Mouse (Mus musculus) adrenal gland, postnatal 25 days (tissue): Measurements from ENCODE around the gene Zcchc10. TPM values are rescaled to one million over a fixed set of nuclear protein-coding genes. Genes with fewer than 3 reads are reported as not detected.
A peak's percentile ranks its signal among the peaks of the same experiment; 100 is the strongest.
"Not testable (repeated sequence)": the region's sequence is repeated elsewhere in the genome, so short reads cannot be mapped to it uniquely, and the experiment has no call there.

Experiments used
- DNase-seq: peaks from one replicate; pipeline ENCODE4 v3.0.0; 2021; ENCODE audit warnings: mixed read lengths
- total RNA-seq: library from RNA; stranded (reverse); gene quantifications from 2 replicates; pipeline ENCODE4 v1.2.3, GENCODE M21; 2021

The Zcchc10 gene
- total RNA-seq, 1 experiment from 2014 or later: 12.7 TPM

DNA sequence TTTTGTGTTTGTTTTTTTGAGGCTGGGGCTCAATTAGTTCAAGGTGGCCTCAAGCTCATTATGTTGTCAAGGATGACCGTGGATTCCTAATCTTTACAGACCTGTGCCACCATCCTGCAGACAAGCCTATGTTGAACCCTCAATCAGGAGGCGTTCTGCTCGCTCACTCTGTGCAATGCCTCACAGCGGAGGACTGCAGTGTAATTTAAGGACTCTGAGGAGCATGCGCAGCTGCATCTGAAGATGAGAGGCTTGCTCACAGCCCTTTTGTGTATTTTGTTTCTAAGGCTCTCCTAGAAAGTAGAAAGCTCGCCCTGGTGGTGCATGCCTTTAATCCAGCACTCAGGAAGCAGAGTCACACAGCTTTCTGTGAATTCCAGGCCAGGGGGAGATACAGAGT is 7.5 kb upstream of the Zcchc10 start:
- DNase-seq: no peak

DNA sequence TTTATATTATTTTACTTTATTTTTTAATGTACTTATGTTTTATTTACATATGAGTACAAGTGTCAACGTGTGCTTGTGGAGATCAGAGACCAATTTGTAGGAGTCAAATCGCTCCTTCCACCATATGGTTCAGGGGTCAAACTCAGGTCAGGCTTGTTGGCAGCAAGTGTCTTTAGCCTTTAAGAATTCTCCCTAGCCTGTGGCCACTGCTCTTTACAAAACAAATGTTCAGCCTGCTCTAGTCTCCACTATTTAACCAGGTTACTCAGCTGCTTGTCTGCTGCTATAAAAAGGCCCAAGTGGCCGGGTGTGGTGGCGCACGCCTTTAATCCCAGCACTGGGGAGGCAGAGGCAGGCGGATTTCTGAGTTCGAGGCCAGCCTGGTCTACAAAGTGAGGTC is 6.4 kb upstream of the Zcchc10 start:
- DNase-seq: no peak

DNA sequence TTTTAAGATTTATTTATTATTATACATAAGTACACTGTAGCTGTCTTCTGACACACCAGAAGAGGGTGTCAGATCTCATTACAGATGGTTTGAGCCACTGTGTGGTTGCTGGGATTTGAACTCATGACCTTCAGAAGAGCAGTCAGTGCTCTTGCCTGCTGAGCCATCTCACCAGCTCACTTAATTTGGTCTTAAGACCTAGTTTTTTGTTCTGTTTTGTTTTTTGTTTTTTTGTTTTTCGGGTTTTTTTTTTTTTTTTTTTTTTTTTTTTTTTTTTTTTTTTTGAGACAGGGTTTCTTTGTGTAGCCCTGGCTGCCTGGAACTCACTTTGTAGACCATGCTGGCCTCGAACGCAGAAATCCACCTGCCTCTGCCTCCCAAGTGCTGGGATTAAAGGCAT is 5.9 kb upstream of the Zcchc10 start:
- DNase-seq: not testable (repeated sequence)

DNA sequence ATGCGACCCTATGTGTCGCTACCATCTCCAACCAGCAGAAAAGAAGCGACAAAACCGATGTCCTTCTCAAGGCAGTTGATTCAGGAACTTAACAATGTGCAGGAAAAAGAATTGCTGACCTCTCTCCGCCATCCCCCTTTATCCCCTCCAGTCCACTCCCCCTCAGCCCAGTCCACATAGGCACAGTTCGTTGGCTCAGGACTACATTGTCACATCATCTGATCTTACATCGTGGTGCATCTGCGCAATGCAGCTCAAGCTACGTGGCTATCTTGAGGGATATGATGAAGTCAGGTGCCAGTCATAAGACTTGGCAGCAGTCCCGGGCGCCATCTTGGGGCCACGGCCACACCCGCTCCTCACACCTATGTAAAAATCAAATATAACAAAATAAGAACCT is 4.6 kb upstream of the Zcchc10 start:
- DNase-seq: not testable (repeated sequence)

DNA sequence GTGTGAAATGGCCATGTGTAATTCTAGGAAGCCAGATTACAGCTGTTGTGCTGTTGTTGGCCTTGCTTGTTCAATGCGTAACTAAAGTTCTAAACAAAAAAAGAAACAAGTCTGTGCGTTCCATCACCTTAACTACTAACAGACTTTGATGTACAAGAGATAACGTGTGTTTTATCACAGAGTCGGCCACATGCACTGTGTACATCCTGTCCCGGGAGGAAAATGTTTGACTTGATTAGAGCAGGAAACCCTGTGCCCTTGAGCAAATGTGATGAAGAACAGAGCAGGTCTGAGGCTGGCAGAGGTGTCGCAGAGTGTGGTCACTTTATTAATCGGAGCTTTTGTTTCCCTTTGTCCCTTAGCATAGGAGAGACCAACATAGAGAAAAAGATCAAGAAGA is 5.8 kb downstream of the Zcchc10 start:
- no peak for DNase-seq

DNA sequence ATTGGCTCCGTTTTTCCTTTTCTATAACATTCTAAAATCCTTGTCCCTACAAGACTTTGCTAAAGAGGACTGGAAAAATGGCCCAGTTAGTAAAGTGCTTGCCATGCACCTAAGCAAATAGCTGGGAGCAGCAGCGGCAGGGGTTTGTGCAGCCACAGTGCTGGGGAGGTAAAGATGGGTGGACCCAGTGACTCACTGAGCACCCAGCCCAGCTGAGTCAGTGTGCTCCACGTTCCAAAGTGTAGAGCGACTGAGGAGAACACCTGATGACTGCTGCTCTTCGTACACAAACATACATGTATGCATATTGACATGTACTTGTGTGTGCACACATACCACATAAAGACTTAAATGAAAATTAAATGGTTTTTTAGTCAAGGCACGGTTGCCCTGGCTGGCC is 6.6 kb downstream of the Zcchc10 start:
- DNase-seq: no peak

DNA sequence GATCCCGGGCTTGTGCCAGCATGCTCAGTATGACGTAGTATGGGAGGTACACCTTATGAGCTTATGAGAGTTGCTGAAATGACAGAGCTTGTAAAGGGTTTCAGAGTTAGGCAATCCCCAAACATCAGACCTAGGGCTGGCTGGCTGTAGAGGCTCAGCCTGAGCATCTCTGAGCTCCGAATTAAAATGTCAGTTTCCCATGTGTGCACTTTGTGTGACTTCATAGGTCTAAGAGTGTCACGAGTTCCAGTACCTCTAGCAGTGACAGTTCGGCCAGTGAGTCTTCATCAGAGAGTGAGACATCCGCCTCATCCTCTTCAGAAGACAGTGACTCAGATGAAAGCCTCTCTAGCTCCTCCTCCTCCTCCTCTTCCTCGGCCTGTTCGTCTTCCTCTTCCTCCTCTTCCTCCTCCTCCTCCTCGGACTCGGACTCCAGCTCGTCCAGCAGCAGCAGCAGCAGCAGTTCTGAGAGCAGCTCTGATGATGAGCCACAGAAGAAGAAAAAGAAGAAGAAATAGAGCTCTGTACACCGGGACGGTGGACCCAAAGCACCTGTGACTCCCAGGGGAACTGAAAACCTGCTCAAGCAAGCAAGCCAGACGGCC is 7.7 kb downstream of the Zcchc10 start:
- DNase-seq: no peak

DNA sequence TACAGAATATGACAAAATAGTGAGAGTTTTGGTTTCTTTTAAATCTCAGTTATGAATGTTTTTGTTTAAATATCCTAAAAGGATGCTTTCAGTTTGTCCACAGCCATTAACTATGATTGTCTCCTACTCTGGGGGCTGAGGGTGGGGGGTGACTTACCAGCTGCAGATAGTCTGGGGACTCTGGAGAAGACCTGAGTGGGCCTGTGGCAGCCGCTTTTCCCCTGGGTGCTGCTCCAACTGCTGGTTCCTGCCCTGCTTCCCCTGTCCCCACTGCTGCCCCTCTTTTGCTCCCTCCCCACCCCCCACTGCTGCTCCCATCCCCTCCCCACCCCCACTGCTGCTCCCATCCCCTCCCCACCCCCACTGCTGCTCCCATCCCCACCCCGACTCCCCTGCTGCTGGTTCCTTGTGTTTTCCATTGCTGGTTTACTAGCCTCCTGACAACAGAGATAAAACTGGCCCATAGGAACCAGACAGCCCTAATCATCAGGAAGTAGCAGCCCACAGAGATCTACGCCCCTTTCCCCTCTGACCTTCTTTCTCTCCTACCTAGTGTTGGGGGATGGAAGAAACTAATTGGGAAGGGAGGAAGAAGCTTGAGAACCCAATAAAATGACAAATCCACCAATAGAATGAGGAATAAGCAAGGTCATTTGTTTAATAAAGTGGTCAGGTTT is 11.2 kb downstream of the Zcchc10 start:
- DNase-seq: no peak

DNA sequence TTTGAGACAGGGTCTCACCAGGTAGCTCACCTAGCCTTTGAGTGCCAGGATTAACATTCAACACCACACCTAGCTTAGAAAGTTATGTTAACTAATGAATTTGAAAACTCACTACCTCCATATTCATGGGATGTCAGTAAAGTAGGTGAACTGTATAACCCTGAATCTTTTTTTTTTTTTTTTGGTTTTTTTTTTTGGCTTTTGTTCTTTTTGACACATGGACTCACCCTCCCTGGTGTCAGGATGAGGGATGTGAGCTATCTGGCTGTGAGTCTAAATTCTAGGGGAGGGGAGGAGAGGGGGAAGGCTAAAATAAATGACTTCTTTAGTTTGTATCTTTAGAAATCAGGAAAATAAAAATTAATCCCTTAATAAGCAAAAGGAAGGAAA is 11.7 kb downstream of the Zcchc10 start:
- no peak for DNase-seq

DNA sequence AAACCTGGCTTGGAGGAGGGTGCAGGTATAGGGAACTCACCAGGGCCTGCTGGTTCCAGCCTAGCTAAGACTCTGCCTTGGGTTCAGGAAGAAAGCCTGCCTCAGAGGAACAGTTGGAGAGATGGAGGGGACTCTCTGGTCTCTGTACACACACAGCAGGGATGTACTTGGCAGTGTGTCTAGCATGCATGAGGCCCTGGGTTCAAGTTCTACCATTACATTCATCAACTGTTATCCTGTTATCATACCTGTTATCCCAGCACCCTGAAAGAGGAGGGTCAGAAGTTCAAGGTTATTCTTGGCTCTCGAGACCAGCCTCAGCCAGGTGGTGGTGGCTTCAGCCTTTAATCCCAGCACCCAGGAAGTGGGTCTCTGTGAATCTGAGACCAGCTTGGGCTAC is 12.4 kb downstream of the Zcchc10 start:
- no peak for DNase-seq

DNA sequence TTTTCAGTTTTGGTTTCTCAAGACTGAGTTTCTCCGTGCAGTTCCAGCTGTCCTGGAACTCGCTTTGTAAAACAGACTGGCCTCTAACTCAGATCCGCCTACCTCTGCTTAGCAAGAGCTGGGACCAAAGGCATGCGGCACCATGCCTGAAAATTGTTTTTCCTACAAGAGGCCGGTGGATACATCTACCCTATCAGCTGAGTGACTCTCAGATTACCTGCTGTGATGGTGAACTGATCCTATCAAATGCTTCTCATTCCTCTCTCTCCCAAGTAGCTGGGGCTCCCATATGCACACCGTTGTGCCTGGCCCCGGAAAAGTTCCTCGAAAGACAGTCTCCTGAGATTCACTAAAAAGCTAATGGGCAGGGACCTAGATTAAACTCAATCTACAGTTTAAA is 13.2 kb downstream of the Zcchc10 start:
- DNase-seq: no peak

DNA sequence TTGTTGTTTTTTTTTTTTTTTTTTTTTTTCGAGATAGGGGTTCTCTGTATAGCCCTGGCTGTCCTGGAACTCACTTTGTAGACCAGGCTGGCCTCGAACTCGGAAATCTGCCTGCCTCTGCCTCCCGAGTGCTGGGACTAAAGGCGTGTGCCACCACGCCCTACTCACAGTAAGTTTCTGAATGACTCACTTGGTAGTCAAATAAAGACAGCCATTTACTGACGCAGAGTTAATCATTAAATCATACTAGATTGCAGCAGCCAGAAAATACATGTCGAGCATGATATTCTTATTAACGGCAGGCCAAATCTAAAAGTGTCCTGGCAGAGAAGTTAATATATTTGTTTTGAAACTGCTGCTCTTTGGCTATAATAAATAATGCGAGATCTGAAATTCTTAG is 16.5 kb downstream of the Zcchc10 start:
- not testable (repeated sequence) for DNase-seq

DNA sequence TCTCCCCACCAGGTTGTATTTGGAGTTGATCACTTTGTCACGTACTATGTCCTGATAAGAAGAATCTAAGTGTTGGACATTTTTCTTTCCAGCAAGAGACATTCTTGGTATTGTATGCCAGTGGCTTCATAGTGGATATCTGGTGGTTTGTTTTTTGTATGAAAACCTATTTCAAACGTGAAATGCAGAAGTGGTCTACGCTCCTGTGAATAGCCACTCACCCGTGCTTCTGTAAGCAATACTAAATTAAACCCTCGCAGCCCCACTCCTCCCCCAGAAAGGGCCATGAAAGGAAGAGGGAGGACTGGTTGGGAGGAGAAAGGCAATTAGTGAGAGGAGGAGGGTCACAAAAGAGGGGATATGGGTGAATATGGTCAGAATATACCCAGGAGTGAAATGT is 18.2 kb downstream of the Zcchc10 start:
- DNase-seq: no peak

DNA sequence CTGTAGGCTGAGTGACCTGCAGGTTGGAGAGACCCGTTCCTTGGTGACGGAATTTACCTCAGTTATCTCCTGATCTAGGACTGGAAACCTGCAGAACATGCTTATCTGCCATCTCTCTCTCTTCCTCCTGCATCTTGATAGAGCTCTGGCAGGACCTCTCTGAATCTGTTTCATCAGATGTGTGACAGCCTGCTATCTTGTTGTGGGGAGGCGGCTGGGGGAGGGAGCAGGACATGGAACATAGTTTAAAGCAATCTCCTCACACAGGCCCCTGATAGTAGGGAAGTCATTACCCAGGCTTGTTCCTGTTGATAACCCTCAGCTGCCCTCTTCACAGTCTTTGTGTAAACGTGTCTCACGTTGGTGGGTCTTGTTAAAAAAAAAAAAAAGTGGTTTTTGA is 20.8 kb downstream of the Zcchc10 start:
- no peak for DNase-seq

DNA sequence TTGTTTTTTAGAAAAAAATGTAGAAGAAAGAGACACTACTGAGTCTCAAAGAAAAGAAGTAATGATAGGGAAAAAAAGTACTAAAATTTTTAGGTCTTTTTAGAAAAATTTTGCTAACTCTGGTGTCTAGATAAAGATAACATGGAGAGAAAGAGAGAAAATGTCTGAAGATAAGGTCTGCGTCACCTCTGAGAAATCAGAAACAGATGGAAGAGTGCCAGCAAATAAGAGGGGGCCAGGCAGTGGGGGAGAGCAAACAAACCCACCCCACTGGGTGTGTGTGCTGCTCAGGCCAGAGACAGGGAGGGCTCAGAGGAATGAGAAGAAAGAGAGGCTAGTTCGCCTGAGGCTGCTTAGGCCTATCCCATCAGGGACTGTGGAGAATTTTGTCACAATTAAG is 21.3 kb downstream of the Zcchc10 start:
- DNase-seq: no peak

DNA sequence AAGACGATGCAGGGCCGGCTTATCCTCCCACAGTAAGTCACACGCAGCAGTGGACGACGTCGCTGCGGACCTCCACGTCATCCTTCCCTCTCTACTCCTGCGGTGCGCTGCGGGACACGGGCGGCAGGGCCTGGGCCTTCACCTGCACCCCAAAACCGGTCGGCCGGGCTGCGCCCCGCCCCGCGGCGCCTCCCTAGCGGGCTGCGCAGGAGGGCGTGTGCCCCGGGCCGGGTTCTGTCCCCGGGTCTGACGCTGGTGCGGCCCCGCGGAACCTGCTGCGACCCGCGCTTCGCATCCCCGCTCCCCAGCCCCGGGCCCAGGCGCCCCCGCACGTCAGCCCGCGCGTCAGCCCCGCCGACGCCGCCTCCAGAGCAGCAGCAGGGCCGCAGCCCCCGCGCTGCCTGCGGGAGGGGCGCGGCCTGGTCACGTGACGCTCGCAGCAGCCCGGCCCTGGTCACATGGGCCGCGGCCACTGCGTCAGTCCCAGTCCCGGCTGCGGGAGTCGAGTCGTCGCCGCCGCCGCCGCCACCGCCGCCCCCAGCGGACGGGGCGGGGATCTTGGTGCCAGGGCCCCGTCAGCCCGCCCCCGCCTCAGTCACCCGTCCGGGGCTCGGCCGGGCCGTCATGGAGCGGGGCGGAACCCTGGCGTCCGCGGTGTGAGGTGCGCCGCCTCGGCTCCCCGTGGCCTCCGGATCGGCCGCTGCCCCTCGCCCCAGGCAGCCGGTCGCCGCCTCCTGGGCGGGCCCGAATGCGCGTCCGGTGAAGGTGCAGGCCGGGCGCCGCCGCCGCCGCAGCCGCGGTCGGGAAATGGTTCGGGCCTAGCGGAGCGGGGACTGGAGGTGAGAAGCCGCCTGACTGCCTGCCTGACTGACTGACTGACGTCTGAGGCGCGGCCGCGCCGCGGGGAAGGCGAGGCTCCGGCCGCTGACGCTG is 26.1 kb downstream of the Zcchc10 start, which contains the start of gene Aff4:
Aff4 (plus strand) TSS at position 543 of the 933 bp plus-strand sequence.
- peak; percentile 90 for DNase-seq

DNA sequence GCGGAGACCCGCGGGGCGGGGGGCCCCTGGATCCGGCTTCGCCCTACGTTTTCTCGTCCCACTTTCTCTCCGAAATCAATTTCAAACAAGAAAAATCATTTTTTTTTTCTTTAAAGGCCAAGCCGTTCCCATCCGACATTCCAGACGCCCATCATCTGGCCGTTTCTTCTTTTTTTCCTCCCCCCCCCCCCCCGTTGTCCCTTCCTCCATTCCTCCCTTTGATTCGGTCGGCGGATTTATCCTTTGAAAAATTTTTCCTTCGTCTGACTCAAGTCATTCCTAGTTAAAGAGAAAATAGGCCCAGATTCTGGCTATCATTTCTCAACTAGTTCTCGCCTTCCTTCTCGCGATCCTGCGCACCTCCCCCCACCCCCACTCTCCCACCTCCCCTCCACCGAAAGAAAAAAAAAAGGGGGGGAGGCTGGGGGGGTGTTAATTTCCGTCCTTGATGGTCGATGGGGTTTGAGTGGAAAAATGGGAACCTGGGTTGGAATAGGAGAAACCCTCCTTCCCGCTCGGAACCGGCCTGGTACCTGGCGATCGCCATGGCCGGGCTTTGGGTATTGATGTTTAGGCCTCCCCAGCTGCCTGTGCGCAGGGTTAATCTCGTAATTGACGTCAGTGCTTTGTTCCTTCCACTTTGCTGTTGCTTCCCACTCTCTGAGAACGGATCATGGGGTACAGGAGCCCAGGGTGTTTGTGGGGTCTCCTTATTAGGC is 26.9 kb downstream of the Zcchc10 start:
- DNase-seq: peak; percentile 42

DNA sequence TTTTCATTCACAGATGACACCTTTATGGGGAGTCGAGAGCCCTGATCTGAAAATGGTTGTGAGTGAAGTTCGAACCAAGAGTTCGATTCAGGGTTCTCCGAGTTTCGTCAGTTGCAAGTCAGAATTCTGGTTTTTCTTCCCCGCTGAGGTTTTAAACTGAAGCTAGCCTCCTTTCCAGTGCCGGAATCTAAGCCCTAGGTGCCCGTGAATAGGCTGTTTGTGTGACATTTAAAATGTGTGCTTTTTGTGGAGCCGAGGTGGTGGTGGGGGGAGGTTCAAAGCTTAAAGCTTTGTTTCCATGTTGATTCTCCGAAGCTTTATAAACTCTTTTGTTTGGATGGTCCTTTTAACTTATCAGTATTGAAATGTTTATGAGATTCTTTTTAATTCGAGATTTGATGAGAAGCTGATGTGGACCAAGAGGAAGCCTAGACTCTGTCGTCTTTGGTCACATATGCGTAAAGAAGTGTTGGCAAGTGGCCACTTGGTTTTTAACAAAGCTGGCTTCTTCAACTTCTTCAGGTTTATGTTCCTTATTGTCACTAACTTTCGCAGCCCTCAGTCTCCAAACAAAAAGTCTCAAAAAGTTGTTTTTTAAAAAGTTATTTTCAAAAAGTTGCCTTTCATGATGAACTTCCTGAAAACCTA is 27.6 kb downstream of the Zcchc10 start:
- DNase-seq: no peak

DNA sequence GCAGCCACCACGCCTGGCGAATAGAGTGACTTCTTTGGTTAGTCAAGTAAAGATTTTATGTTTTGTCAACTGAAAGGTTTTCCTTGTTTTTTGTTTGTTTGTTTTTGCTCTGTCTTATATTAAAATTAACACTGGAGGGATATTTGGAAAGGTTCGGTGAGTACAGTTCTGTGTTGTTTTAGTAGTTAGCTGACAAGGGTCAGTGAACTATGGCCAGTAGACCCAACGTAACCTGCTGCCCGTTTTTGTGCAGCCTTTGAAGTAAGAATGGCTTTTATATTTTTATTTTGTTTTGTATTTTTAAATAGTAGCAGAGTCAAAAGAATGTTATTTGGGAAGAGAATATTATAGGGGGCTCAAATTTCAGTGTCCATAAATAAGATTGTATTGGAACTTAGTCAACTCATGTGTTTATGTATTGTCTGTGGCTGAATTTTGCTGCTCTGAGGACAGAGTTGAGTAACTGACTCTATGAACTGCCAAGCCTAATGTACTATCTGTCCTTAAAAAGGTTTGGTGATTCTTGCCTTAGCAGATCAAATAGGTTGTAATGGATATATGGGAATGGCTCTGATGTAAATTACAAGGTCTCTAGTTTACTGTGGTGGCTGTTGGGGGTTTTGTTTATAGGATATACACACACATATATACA is 34.2 kb downstream of the Zcchc10 start:
- DNase-seq: no peak

DNA sequence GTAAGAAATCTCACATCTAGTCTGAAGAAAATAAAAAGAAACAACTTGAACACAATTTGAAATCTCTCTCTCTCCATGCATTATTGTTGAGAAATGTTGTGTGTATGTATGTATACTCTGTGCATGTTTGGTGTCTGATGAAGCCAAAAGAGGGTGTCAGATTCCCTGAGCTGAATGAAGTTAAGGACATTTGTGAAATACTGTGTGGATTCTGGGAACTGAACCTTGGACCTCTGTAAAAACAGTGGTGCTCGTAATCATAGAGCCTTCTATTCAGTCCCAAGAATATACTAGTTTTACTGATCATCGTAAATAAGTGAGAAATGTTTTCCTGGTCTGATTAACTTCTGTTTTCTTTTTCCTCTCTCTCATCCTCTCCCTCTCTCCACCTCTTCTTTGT is 42.6 kb downstream of the Zcchc10 start:
- DNase-seq: no peak

DNA sequence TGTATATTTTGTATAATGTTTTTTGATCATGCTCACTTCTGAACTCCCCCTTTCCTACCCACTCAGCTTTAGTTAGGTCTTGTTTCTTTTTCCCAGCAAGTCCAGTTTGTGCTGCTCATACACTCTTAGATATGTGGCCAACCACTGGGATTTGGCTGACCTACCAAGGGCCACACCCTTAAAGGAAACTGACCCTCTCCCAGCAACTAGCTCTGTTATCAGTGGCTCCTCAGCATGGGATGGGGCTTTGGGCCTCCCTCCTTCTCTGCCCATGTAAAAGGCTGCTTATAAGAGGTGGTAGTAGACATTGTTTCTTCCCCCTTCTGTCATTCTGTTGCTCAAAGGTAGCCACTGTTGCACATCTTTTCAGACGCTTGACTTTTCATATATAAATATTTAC is 54.4 kb downstream of the Zcchc10 start:
- DNase-seq: no peak
